Mouse (Mus musculus) C2C12 (cell line): Measurements from ENCODE around the gene Frat1. TPM values are rescaled to one million over a fixed set of nuclear protein-coding genes. Genes with fewer than 3 reads are reported as not detected.

Experiments
- H3K27me3 ChIP-seq: one replicate; pipeline ENCODE4 v1.6.1; 2011; ENCODE audit not compliant: control insufficient read depth, insufficient read depth, insufficient read length
- H3K36me3 ChIP-seq: one replicate; pipeline ENCODE4 v1.6.1; 2011; ENCODE audit not compliant: control insufficient read depth, insufficient read depth
- H3K4me3 ChIP-seq: one replicate; pipeline ENCODE4 v1.5.1; 2011; ENCODE audit warnings: mild to moderate bottlenecking, control low read depth; ENCODE audit not compliant: poor library complexity, insufficient read depth, severe bottlenecking
- H3K79me2 ChIP-seq: one replicate; pipeline ENCODE4 v1.6.1; 2011; ENCODE audit not compliant: control insufficient read depth, insufficient read depth
- H3K79me3 ChIP-seq: one replicate; pipeline ENCODE4 v1.6.1; 2011; ENCODE audit warnings: low read depth, control low read depth
- H3ac ChIP-seq: one replicate; pipeline ENCODE3; 2011; ENCODE audit warnings: low read depth; ENCODE audit not compliant: control insufficient read depth, insufficient read length
- CEBPB ChIP-seq: IDR thresholded peaks from one replicate; pipeline ENCODE4 v1.6.1; 2011; ENCODE audit warnings: low read depth, mild to moderate bottlenecking, control low read depth, moderate library complexity
- CTCF ChIP-seq: IDR thresholded peaks from one replicate; pipeline ENCODE4 v1.5.1; 2011; ENCODE audit not compliant: control insufficient read depth, insufficient read depth, insufficient read length
- FOSL1 ChIP-seq: IDR thresholded peaks from one replicate; pipeline ENCODE4 v1.8.0; 2011; ENCODE audit warnings: mild to moderate bottlenecking, low read length; ENCODE audit not compliant: poor library complexity, insufficient read depth, severe bottlenecking
- MAX ChIP-seq: IDR thresholded peaks from one replicate; pipeline ENCODE4 v1.6.1; 2011; ENCODE audit warnings: mild to moderate bottlenecking, control low read depth
- MYOD1 ChIP-seq: IDR thresholded peaks from one replicate; pipeline ENCODE4 v1.6.1; 2011; ENCODE audit warnings: low read depth; ENCODE audit not compliant: control insufficient read depth, insufficient read length
- MYOG ChIP-seq: IDR thresholded peaks from one replicate; pipeline ENCODE4 v1.6.1; 2011; ENCODE audit not compliant: control insufficient read depth, insufficient read length; ENCODE audit errors: extremely low read depth
- USF1 ChIP-seq: IDR thresholded peaks from one replicate; pipeline ENCODE4 v1.6.1; 2011; ENCODE audit warnings: low read depth, mild to moderate bottlenecking, control low read depth, moderate library complexity
- polyA plus RNA-seq: library from polyadenylated mRNA; unstranded; fragments of >200 nt; fragmentation: generic; extraction: Trizol; gene quantifications from one replicate; pipeline ENCODE4 v1.2.1, GENCODE M21; 2012; ENCODE audit warnings: missing spikeins

The Frat1 gene
- polyA plus RNA-seq, 1 experiment, result 0.06 TPM

GRCm38 (mm10) chr19:41812525-41812924 is 17.2 kb upstream of the Frat1 start:
- no peak overlapping the region for H3ac ChIP-seq
- TF ChIP-seq CEBPB, result no peak
- TF ChIP-seq FOSL1, result no peak
- TF ChIP-seq MYOG, result no peak
- TF ChIP-seq MAX, result no peak
- no peak for TF ChIP-seq CTCF
- no peak for TF ChIP-seq MYOD1
- TF ChIP-seq USF1, result no peak
- H3K27me3 ChIP-seq, result peaks cover 22% of the 10 kb centered on the region
- no peaks in the 10 kb centered on the region for H3K79me2 ChIP-seq
- H3K79me3 ChIP-seq, result peaks cover 1% of the 10 kb centered on the region
- no peak overlapping the region for H3K4me3 ChIP-seq
- no peaks in the 10 kb centered on the region for H3K36me3 ChIP-seq

- Histone ChIP-seq H3ac (no peak overlapping the region), H3K79me3 (peaks cover 1% of the 10 kb centered on the region), H3K27me3 (peaks cover 20% of the 10 kb centered on the region), H3K4me3 (no peak overlapping the region), H3K36me3 (no peaks in the 10 kb centered on the region), H3K79me2 (no peaks in the 10 kb centered on the region)
- no peak for TF ChIP-seq CTCF
- no peak for TF ChIP-seq FOSL1
- TF ChIP-seq MYOD1, result no peak
Observed at GRCm38 (mm10) chr19:41813374-41813773, 16.4 kb upstream of the Frat1 start.

- H3K36me3 ChIP-seq, result no peaks in the 10 kb centered on the region
- no peak overlapping the region for H3ac ChIP-seq
- peaks cover 1% of the 10 kb centered on the region for H3K79me3 ChIP-seq
- TF ChIP-seq USF1, result no peak
- H3K4me3 ChIP-seq, result no peak overlapping the region
- H3K27me3 ChIP-seq, result peaks cover 18% of the 10 kb centered on the region
- H3K79me2 ChIP-seq, result no peaks in the 10 kb centered on the region
Observed at GRCm38 (mm10) chr19:41816410-41816809, 13.4 kb upstream of the Frat1 start.

- no peak for TF ChIP-seq CTCF
- TF ChIP-seq MYOD1, result no peak
- no peak for TF ChIP-seq MYOG
- TF ChIP-seq MAX, result no peak
- TF ChIP-seq USF1, result no peak
- TF ChIP-seq CEBPB, result no peak
- no peak for TF ChIP-seq FOSL1
Observed at GRCm38 (mm10) chr19:41816915-41817314, 12.9 kb upstream of the Frat1 start.

GRCm38 (mm10) chr19:41817325-41817724 is 12.4 kb upstream of the Frat1 start:
- Histone ChIP-seq H3ac (no peak overlapping the region), H3K4me3 (no peak overlapping the region), H3K79me3 (peaks cover 1% of the 10 kb centered on the region), H3K36me3 (no peaks in the 10 kb centered on the region), H3K79me2 (no peaks in the 10 kb centered on the region), H3K27me3 (peaks cover 19% of the 10 kb centered on the region)
- TF ChIP-seq CEBPB (no peak), FOSL1 (no peak), MAX (no peak), MYOD1 (no peak), CTCF (no peak), MYOG (no peak), USF1 (no peak)

More at GRCm38 (mm10) chr19:41816915-41817314, 12.9 kb upstream of the Frat1 start:
- Histone ChIP-seq H3K79me2 (no peaks in the 10 kb centered on the region), H3ac (no peak overlapping the region), H3K36me3 (no peaks in the 10 kb centered on the region), H3K79me3 (peaks cover 1% of the 10 kb centered on the region), H3K27me3 (peaks cover 20% of the 10 kb centered on the region), H3K4me3 (no peak overlapping the region)

- H3ac ChIP-seq, result no peak overlapping the region
- peaks cover 1% of the 10 kb centered on the region for H3K79me3 ChIP-seq
- TF ChIP-seq MAX (no peak), CEBPB (no peak), CTCF (no peak), MYOD1 (no peak), USF1 (no peak), FOSL1 (no peak), MYOG (no peak)
- H3K79me2 ChIP-seq, result no peaks in the 10 kb centered on the region
- H3K36me3 ChIP-seq, result no peaks in the 10 kb centered on the region
- peaks cover 21% of the 10 kb centered on the region for H3K27me3 ChIP-seq
- no peak overlapping the region for H3K4me3 ChIP-seq
Observed at GRCm38 (mm10) chr19:41818749-41819148, 11.0 kb upstream of the Frat1 start.

GRCm38 (mm10) chr19:41821436-41821835 is 8.3 kb upstream of the Frat1 start:
- Histone ChIP-seq H3K27me3 (peaks cover 21% of the 10 kb centered on the region), H3K4me3 (no peak overlapping the region), H3K79me2 (no peaks in the 10 kb centered on the region), H3ac (no peak overlapping the region), H3K36me3 (no peaks in the 10 kb centered on the region), H3K79me3 (peaks cover 1% of the 10 kb centered on the region)
- TF ChIP-seq MYOD1 (no peak), MAX (no peak), CTCF (no peak), USF1 (no peak), CEBPB (no peak), MYOG (no peak), FOSL1 (no peak)
